Mouse (Mus musculus): Measurements from ENCODE around the gene Ctnna3.

The Ctnna3 gene

GRCm38 (mm10) chr10:64063704-64064103 lies 633.8 kb downstream of the Ctnna3 start:
- no peak for DNase-seq (ENCODE audit: low read depth, low spot score)

- no peak for DNase-seq (ENCODE audit: low read depth, low spot score)
These were observed 646.0 kb downstream of the Ctnna3 start for GRCm38 (mm10) chr10:64075944-64076343.

GRCm38 (mm10) chr10:64076410-64077052 lies 646.6 kb downstream of the Ctnna3 start:
- no peak for DNase-seq (ENCODE audit: low read depth, low spot score)

GRCm38 (mm10) chr10:64082345-64082744 lies 652.4 kb downstream of the Ctnna3 start:
- no peak for DNase-seq (ENCODE audit: low read depth, low spot score)

- no peak for DNase-seq (ENCODE audit: low read depth, low spot score)
These were observed 653.9 kb downstream of the Ctnna3 start for GRCm38 (mm10) chr10:64083813-64084212.

- DNase-seq (ENCODE audit: low read depth, low spot score): no peak
These were observed 654.6 kb downstream of the Ctnna3 start for GRCm38 (mm10) chr10:64084465-64084864.

- DNase-seq (ENCODE audit: low read depth, low spot score): no peak
These were observed 656.3 kb downstream of the Ctnna3 start for GRCm38 (mm10) chr10:64086183-64086566.

- DNase-seq (ENCODE audit: low read depth, low spot score): no peak
These were observed 656.9 kb downstream of the Ctnna3 start for GRCm38 (mm10) chr10:64086567-64087391.

GRCm38 (mm10) chr10:64087521-64087920 lies 657.6 kb downstream of the Ctnna3 start:
- no peak for DNase-seq (ENCODE audit: low read depth, low spot score)

GRCm38 (mm10) chr10:64087936-64088773 lies 658.3 kb downstream of the Ctnna3 start:
- no peak for DNase-seq (ENCODE audit: low read depth, low spot score)

- DNase-seq (ENCODE audit: low read depth, low spot score): no peak
These were observed 659.0 kb downstream of the Ctnna3 start for GRCm38 (mm10) chr10:64088774-64089460.

GRCm38 (mm10) chr10:64089680-64090460 lies 660.0 kb downstream of the Ctnna3 start, which contains the start of gene Lrrtm3:
Gene Lrrtm3 (minus strand): TSS chr10:64090277.
- DNase-seq (ENCODE audit: low read depth, low spot score): peak; percentile 53

GRCm38 (mm10) chr10:64096532-64096931 lies 666.6 kb downstream of the Ctnna3 start:
- no peak for DNase-seq (ENCODE audit: low read depth, low spot score)

- no peak for DNase-seq (ENCODE audit: low read depth, low spot score)
These were observed 685.3 kb downstream of the Ctnna3 start for GRCm38 (mm10) chr10:64115246-64115645.

- no peak for DNase-seq (ENCODE audit: low read depth, low spot score)
These were observed 688.9 kb downstream of the Ctnna3 start for GRCm38 (mm10) chr10:64118833-64119232.

GRCm38 (mm10) chr10:64130397-64131150 lies 700.7 kb downstream of the Ctnna3 start:
- no peak for DNase-seq (ENCODE audit: low read depth, low spot score)

- no peak for DNase-seq (ENCODE audit: low read depth, low spot score)
These were observed 703.6 kb downstream of the Ctnna3 start for GRCm38 (mm10) chr10:64133461-64133860.

GRCm38 (mm10) chr10:64135481-64135880 lies 705.6 kb downstream of the Ctnna3 start:
- no peak for DNase-seq (ENCODE audit: low read depth, low spot score)

GRCm38 (mm10) chr10:64146511-64146910 lies 716.6 kb downstream of the Ctnna3 start:
- no peak for DNase-seq (ENCODE audit: low read depth, low spot score)

GRCm38 (mm10) chr10:64181696-64182095 lies 751.8 kb downstream of the Ctnna3 start:
- DNase-seq (ENCODE audit: low read depth, low spot score): no peak
